Comparison of ENCODE assay signal across 15 mouse cellular contexts in genomic region chr2:93115303-93115702, GRCm38 (mm10).
"Had no signal": no experiment of that assay in that cellular context is flagged by ENCODE, and none has a peak within 500 bp of the region (broad histone marks: within the 10 kb centered on the region; RNA-seq: fewer than 3 reads in every experiment).

No protein-coding gene starts in this region.

- H3K36me3 ChIP-seq: intestine, embryonic 15.5 days; limb, embryonic 15.5 days; liver, embryonic 13.5 days; midbrain, embryonic 15.5 days; neural tube, embryonic 13.5 days had no signal

- ATAC-seq: intestine, embryonic 15.5 days; midbrain, embryonic 15.5 days had no signal

- H3K9ac ChIP-seq: intestine, embryonic 15.5 days; limb, embryonic 15.5 days; liver, embryonic 13.5 days; midbrain, embryonic 15.5 days; neural tube, embryonic 13.5 days had no signal

- H3K27ac ChIP-seq: intestine, embryonic 15.5 days; limb, embryonic 15.5 days; liver, embryonic 13.5 days; midbrain, embryonic 15.5 days; neural tube, embryonic 13.5 days had no signal

- DNase-seq: kidney, adult 18-20 months; liver, embryonic 13.5 days; lung, adult 2 months; lung, postnatal 10 days; lung, postnatal 4 days; retina, postnatal 1 day; right cerebral cortex, postnatal 4 days; spleen, adult 18-20 months; thymus, adult 18-20 months; thymus, postnatal 14 days had no signal

- H3K4me2 ChIP-seq: intestine, embryonic 15.5 days; limb, embryonic 15.5 days; liver, embryonic 13.5 days; midbrain, embryonic 11.5 days; midbrain, embryonic 15.5 days; neural tube, embryonic 13.5 days had no signal

- H3K4me3 ChIP-seq: intestine, embryonic 15.5 days; limb, embryonic 15.5 days; liver, embryonic 13.5 days; midbrain, embryonic 15.5 days; neural tube, embryonic 13.5 days had no signal

- H3K27me3 ChIP-seq: intestine, embryonic 15.5 days; limb, embryonic 15.5 days; midbrain, embryonic 15.5 days; neural tube, embryonic 13.5 days had no signal

- H3K9me3 ChIP-seq: intestine, embryonic 15.5 days; limb, embryonic 15.5 days; liver, embryonic 13.5 days; midbrain, embryonic 15.5 days; neural tube, embryonic 13.5 days had no signal
